Mouse (Mus musculus): ENCODE measurements around the gene Cstf2.

Cstf2 gene

DNA sequence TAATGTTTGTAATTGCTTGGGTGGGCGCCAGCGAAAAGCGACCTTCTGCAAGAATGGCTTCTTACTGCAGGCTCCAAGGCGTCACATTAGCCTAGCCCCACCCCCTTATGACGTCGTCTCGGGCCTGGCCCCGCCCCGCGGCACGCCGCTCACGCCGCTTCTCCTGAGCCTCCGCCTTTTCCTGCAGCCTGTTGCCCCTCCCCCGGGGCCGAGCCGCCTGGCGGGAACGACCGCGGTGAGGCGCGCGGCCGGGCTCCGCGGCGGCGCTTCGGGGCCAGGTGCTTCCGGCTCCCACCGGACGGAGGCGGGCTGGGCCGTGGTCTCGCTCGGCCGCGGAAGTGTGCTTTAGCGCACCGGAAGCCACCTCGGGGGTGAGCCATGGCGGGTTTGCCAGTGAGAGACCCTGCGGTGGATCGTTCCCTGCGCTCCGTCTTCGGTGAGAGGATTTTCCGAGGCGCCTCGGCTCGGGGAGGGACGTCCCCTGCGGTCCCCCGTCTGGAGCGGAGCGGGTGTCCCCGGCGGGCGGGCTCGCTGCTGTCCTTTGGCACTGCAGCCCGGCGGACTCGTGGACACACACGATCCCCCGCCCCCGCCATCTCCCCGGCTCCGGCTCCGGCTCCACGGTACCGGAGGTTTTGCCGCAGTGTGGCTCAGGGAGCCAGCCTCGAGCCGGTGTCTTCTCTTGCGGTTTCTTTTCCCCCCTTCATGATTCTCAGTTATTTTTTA lies at the start of gene Cstf2:
Gene Cstf2 (plus strand): TSS at position 201 of the 726 bp plus-strand sequence.
- DNase-seq (ENCODE audit: low read depth) = peak; percentile 65

DNA sequence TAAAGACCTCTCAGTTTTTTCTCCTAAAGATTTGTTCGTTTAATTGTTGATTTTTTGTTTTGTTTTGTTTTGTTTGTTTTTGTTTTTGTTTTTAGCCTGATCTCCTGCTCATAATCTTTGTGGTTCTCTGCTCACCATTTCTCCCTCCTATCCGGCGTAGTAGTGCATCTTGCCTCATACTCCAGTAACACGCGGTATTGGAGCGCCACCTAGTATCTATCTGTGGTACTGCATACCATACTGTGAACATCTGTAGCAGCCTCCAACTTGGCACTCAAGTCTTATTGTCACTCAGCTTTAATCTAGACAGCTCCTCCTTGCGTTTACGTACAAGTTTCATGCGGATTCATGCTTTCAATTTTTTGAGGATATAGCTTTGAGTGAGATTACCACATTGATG lies 40.0 kb upstream of the Cstf2 start:
- DNase-seq (ENCODE audit: low read depth) = peak; percentile 30

DNA sequence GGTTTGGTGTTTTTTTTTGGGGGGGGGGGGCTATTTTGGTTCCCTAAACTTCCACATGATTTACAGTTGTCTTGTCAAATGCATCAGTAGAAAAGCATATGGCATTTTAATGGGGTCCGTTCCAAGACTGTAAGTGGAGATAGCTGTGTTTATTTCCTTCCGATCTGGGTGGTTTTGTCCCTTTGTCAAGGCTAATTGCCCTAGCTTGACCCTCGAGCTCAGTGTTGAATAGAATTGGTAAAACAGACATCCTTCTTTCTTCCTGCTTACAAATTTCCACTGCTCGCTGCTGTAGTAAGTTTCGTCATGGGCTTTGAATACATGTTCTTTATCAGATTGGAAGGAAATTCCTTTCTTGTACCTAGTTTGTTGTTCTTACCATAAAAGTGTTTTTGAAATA lies 38.3 kb upstream of the Cstf2 start:
- DNase-seq (ENCODE audit: low read depth) = no peak

DNA sequence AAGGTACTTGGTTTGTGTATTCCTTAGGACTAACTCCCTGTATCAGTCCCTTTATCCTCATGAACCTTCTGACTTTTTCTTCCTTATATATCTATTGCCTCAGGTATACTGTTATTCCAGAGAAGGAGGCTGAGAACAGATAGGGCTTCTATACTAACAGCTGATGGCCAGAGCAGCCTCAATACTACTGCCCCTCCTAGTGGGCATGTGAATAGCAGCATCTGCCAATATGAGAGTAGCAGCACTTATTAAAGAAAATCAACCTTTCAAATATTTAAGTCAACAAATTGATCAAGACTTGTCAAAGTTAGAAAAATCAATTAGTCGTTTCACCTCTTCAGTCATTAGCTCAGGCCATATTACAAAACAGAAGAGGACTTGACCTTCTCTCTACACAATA lies 10.0 kb upstream of the Cstf2 start:
- DNase-seq (ENCODE audit: low read depth) = no peak

DNA sequence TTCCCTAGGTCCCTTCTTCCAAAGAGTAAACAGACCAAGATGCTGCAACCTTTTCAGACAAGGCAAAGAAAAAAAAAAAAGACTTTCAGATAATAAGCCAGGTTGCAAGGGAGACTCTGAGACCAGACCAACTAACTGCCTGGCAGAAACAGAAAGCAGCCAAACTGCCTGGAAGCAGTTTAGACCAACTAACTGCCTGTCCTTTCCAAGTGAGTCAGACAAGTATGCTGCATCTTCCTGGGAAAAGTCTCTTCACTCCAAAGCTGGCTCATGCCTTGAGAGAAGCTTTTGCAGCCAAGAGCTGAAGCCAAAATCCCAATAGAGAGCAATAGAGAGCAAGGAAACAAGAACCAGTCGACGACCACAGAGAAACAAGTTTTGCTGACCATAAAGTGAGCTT lies 2.1 kb upstream of the Cstf2 start:
- no peak for DNase-seq (ENCODE audit: low read depth)

DNA sequence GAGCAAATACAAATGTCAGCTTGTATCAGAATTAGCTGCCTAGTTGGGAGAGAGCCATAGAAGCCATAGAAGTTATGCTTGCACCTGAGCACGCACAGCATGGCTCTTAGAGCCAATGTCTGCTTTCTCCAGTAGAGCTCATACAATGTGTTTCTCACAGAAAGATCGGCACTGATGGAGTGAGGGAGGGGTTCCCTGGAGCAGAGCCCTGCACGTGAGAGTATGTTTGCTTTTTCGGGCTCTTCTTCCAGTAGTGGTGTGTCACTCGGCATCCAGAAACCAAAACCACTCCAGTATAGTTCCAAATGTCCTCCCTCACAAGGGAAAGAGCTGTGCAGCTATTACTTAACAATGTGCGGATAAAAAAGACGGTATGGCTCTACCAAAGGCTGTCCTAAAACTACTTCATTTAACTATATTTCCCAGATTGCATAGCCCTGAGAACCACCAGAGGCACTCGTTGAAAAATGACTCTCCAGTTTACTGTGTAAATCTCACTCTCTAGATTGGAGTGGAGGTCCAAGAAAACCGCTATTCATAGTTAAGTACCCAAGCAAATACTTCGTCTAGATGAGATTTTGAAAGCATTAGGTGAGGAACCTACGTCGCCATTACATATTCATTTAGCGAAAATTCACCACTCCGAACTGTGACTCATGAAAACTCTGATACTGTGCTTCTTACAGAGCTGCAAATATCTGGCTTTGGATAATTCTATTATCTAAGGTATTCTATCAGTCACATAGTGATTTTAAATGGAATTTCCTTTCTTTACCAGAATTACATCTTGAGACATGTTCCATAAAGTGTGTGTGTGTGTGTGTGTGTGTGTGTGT lies 729 bp upstream of the Cstf2 start:
- no peak for DNase-seq (ENCODE audit: low read depth)

DNA sequence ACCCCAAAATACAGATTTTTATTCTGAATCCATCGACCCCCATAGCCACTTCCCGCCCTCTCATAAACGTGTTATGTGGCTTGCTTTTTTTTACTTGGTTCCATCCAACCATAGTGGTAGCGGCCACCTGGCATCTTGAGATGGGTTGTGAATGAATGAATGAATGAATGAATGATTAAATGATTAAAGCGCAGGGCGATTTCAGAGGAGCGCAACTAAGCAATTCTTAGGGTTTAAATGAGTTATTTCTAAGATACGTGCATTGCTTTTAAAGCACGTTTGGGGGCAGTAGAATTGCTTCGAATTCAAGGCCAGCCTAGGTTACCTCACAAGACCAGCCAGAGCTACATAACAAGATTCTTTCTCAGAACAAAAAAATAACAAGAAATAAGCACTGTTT lies 777 bp downstream of the Cstf2 start:
- peak; percentile 9 for DNase-seq (ENCODE audit: low read depth)

DNA sequence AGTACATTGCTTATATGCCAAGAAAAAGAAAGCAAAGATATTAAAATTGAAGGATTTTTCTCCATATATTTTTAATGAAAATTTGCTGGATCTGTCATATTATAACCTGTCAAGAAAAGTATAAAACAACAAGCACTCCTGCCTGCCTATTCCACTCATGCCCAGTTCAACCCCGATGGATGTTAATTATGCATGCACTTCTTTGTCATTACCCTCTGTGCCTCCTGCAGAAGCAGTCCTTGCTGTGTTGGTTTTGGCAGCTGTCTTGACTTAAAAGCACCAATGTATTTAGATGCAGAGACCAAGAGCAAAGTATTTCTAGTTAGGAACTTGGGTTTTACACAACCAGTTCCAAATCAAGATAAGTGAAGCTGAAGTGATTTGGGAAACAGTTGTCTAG lies 26.5 kb downstream of the Cstf2 start:
- no peak for DNase-seq (ENCODE audit: low read depth)

DNA sequence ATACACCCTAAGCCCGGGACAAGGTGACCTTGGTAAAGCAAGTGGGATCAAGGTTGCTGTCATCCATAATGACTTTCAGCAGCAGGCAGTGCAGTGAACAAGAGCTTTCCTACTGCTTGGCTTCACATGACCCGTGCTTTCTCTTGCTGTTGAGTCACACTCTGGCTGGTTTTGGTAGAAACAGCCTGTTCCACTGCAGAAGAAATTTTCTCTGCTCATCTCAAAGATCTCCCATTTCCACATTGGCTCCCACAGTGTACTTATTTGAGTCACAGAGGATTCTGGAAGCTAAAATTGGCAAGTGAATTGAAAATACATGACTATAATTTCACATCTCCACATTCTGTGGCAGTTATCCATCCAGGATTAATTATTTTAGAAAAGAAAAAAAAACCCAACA lies 43.7 kb downstream of the Cstf2 start:
- no peak for DNase-seq (ENCODE audit: low read depth)

DNA sequence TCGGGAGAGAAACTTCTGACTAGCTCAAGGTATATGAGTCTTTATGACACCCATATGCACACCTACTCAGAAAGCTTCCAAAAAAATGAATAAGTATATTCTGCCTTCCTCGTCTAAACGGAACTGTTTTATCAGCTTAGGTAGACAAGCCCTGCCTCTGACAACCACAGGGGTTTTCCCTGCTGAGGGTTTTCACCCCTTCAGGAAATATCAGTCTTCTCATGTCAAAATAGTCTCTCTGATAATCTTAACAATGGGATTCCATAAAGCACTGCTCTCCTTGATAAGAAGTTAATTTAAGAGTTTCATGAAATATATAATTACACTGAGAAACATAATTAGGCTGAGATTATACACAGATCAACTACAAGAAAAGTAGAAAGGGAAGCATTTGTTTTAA lies 52.8 kb downstream of the Cstf2 start:
- DNase-seq (ENCODE audit: low read depth) = no peak

DNA sequence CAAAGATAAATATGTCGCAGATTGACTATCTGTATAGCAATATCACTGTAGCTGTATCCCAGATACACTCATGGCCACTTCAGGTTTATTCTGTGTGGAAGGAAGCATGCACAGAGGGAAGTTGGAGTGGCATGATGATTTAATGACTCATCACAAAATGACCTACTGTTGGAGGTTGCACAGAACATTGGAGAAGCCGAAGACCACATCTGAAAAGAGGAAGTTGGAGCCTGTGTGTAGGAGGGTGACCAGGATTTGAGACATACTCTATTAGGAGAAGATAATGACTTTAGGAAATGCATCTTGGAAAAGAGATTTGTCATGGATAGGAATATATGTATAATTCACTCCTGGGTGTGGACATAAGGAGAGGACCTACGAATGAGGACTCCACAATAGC lies 57.4 kb downstream of the Cstf2 start:
- no peak for DNase-seq (ENCODE audit: low read depth)

DNA sequence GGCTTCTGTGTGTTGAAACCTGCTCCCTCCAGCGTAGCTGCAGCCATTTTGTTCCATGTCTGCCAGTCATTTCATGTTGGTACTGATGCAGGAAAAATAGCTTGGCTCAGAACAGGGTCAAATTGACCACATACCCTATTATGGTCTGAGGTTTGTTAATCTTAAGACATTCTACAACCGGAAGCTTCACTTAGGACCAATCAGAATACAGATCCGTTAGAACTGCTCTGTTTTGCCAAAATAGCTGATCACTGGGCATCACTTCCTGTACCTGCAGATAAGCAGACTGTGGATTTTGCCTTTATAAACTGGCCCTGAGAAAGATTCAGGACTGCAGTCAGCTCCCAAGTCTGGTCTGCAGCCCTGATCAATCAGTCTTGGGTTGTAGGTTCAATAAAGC lies 69.6 kb downstream of the Cstf2 start:
- no peak for DNase-seq (ENCODE audit: low read depth)

DNA sequence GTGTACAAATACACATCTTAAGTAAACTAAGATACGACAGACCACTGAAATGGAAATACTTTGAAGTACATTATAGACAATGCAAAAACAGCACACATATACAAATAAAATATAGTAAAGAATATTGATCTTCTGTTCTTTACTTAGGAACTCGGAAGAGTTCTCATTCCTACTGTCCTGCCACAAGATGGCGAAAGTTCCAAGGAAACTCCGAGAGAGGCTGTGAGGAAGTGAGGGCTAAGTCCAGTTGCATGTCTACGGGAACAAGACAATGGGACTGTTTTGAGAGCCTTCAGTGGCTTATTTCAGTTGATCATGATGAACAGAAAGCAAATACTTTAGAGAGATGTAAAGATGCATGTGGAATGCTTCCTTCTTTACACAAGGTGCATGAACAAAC lies 73.3 kb downstream of the Cstf2 start:
- no peak for DNase-seq (ENCODE audit: low read depth)

DNA sequence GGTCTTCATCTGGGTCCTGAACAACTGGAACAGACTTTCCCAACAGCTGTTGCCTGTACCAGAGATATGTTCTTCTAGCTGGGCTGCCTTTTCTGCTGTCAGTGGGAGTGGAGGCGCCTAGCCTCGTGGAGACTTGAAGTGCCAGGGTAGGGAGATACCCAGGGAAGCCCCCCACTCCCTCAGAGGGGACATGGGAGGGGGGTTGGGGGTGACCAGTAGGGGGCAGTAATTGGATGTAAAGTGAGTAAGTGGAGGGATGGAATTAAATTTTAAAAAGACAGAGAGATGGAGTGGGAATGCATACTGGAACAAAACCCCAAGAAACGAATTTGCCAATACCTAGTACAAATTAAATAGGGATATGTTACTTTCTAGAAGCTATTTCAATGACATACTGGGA lies 74.8 kb downstream of the Cstf2 start:
- no peak for DNase-seq (ENCODE audit: low read depth)

All from c-Kit-positive CD71-positive TER-119-negative erythroid progenitor cells, embryonic 14.5 days (primary cell).